Mouse (Mus musculus): Measurements from ENCODE around the gene Sumo2.
"Not testable (repeated sequence)": the region's sequence is repeated elsewhere in the genome, so short reads cannot be mapped to it uniquely, and the experiment has no call there.

Gene Sumo2

DNA sequence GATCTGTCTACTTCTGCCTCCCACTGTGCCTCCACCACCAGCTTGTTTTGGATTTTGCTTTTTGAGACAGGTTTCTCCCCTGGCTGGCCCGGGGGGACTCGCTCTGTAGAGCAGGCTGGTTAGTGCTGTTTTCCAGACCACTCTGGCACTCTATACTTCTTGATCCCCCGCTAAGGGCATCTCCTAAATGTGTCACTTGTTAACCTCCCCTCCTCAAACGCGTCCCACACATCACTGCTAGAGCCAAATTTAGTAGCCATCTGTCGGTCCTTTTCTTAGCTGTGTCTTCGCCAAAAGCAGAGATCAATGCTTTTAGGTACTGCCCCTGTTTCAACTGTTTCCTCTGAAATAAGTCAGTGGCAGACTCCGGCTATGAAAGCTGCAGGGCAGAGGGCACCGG, 17.4 kb downstream of the Sumo2 start:
- in situ Hi-C loops (cut with MboI) = no loop called here

DNA sequence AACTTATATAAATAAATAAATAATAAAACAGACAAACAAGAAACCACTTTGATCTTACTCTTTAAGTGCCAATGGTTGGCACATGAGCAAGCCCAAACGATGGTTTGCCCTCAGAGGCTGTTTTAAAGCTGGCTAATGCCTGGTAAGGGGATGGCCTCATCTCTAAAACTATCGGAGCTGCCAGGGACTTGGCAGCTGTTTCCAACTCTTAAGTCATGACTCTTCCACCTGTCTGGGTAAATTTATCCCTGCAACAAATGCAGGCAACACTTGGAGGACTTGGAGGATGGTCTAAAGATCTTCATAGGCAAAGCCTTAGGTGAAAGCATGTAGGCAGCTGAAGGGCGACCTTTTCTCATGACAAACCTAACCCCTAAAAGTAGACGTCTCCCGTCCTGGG, 19.1 kb downstream of the Sumo2 start:
- in situ Hi-C loops (cut with MboI) = no loop called here

DNA sequence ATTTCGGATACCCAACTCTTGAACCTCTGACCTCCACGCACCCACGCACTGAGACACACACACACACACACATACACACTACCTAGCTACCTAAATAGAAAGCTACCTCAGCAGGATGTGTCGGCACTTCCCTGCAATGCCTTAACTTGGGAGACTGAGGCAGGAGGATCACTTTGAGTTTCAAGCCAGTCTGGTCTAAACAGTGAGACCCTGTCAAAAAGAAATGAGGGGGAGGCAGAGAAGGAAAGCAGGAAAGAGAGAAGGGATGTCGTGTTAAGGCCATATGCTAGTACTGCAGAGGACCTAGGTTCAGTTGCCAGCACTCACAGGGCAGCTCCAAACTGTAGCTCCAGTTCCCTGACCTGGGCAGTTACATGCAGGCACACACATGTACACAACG, 21.1 kb downstream of the Sumo2 start:
- in situ Hi-C loops (cut with MboI) = no loop called here

DNA sequence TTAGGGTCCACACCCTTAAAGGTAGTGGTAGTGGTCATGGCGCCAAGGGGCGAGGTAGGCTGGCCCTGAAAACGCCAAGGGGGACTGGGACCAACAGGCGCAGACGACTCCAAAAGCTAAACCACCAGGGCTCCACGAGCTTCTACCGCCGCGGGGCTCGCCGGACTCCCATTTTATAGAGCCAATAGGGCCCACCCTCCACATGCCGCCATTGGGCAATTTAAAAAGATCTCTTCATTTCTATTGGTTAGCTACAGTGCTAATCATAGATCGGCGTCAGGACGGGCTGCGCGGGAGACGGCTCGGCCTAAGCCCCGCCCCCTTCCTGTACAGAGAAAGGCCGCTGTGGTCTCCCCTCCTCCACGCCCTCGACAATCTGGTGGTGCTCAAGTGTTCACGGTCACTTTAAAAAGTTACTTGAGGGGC, 21.8 kb downstream of the Sumo2 start, which contains the start of gene Jpt1:
Gene Jpt1 (minus strand): TSS at position 150 of the 426 bp plus-strand sequence.
- in situ Hi-C loops (cut with MboI) = no loop called here

DNA sequence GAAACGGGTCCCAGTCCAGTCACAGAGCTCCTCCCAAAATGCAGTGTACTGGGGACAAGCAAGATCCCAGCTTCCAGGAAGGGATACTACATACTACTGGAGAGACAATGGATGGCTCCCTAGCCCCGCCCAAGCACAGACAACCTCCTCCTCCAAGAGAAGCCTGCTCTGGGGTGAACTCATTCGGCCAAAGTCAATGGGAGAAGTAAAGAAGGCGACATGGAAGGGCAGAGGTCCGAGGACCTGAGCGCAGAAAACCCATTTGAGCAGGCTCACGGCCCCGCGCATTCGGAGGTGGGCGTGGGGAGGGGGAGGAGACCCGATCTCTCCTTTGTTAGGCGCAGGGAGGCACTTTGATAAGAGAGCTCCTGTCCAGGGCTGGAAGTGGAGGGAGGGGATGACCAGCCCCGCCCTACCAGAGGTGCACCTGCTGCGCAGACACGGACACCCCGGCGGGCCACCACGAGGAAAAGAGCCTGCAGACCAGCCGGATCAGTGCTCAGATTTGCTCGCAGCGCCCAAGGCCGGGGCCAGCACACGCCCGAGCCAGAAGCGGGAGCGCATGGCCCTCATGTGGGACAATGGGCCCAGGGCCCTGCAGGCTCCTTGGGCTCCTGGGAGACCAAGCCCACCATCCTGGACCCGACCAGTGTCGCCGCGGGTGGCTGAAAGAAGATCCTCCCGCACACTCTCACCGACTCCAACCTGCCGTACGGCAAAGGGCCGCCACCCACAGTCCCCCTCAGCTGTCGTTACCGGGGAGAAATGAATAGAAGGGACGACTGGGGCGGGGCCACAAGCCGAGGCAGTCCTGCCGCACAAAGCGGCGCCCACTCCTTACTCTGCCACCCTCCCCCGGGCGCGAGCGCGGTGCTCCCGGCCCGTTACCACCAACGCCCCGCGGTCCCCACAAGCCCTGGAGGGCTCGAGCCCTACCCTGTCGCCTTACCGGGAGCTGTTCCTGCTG, 22.5 kb downstream of the Sumo2 start:
- in situ Hi-C loops (cut with MboI) = no loop called here

DNA sequence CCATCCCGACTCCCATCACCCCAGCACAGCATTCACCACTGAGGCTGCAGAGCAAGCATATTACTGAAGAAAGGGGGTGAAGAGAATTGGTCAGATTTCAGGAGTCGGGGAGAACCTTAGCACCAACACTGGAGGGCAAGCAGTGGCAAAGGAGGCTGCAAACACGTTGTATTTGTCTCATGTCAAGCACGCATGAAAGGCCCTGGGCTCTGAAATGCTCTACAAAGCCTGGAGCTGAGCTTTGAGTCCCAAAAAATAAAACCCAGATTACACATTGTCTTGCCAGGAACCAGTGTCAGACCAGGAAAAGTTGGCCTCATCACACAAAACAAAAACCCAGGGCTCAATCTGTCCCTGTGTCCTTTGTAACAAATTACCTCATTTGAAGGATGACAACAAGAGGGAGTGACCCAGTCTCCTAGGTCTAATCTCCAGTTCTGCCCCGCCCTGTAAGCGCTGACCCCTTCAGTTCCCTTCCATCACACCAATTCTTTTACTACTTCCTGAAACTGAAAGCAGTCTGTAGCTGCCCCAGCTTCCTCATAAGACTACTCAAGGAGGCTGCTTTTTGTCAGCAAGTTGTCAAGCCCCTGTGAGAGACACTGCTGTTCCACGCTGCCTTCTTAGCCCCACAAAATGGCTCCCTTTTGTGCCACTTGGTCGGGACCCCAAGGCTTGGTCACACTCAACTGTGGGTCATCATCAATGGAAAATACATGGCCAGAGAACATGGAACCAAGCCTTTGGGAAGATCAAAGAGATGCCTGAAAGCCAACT, 23.5 kb downstream of the Sumo2 start:
- in situ Hi-C loops (cut with MboI) = no loop called here

DNA sequence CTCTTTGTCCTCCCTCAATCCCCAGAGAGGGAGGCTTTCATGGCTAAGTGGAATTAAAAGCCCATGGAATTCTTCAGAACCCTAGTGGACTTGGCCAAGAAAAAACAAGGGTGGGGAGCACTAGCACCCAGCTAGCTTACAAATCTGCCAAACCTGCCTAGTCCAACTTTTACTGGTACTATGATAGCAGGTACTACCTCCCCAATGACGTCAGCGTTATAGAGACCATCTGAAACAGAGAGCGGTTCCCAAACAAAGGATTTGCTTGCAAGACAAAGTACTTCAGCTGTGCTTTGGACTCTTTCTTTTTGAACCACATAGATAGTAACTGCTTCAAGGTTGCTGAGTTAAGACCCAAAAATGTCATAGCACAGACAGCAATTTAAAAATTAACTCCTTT, 24.1 kb downstream of the Sumo2 start:
- in situ Hi-C loops (cut with MboI) = no loop called here

DNA sequence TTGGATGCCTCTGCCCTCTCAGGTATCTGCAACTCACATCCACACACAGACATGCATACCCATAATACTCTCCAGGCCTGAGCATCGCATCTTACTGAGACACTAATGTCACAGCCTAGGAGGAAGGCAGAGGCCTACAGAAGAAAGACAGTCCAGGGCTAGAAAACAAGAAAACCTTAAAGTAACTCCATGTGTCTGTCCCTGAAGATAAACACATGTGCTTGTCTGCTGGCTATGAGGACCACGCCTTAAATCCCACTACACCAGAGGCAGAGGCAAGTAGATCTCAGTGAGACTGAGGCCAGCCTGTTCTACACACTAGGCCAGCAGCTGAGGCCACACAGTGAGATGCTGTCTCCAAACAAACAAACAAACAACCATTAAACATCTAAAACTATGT, 25.0 kb downstream of the Sumo2 start:
- in situ Hi-C loops (cut with MboI) = no loop called here

DNA sequence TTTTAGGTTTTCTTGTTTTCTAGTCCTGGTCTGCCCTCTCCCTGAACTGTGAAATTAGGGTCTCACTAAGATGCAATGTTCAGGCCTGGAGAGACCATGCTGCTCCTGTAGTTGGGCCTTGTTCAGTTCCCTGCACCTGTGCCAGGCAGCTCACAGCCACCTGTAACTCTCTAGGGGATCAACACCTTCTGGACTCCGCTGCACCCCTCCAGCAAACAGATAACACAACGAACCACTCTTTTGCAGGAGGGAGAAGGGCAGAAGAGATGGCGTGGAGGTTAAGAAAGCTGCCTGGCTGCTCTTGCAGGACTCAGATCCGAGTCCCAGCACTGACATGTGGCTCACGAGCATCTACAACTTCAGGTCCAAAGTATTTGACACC, 25.6 kb downstream of the Sumo2 start:
- in situ Hi-C loops (cut with MboI) = no loop called here

DNA sequence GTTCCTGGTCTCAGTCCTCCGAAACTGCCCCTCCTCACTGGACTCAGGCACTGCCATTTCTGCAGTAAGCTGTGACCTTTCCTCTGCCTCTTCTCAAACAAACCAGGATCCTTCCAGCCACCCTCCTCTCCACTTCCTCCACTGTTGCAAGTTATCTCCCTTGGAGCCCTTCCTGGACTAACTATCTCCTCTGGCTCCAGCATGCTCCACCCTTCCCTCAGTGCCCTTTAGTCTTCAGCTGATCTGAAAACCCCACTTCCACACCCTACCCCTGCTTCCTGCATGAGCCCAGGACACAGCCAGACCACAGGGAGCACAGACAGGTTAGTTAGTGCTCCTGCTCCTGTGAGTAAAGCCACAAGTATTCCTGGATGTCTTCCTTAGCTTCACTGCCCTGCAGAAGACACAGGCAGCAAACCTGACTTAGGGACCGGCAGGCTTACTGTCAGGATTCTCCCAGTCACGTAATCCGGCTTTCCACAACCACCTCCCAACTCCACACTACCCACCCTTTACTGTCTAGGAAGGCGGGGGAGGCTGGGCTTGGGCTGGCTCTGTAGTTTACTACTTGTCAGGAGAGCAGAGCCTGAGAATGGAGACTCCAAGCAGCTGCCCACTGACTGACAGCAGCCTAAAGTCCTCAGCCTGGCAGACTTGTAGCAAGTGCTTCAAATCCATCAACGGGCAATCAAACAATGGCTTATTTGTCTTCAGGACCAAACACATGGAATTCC, 26.1 kb downstream of the Sumo2 start:
- in situ Hi-C loops (cut with MboI) = no loop called here

DNA sequence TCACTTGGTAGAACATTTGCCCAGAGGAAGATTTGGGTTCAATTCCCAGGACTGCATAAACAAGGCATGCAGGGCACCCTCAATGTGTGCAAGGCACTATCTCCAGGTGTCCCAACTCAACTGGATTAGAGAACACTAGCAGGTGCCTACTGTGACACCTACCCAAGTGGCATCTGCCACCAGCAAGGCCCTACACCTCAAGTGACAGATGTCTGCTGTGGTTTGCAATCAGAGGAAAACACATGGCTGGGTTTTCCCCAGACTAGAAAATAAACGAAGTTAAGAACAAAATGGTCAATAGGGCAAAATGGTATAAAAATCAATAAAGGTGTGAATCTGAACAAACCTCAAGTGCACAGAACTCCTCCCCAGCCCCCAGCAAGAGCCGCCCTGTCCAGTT, 28.0 kb downstream of the Sumo2 start:
- in situ Hi-C loops (cut with MboI) = no loop called here

DNA sequence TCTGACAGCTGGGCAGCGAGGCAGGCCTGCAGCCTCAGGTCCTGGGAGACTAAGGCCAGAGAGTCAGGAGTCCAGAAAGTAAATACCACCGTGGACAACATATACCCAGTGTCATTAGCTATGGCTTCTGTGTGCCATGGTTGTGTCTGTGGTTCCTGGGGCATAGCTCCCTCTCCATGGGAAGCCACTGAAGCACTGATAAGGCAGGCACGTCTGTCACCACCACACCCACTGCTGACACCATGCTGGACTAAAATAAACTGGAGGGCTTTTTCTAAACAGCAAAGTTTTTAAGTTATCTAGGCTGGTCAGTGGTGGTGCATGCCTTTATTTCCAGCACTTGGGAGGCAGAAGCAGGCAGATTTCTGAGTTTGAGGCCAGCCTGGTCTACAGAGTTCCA, 29.5 kb downstream of the Sumo2 start:
- in situ Hi-C loops (cut with MboI) = no loop called here

DNA sequence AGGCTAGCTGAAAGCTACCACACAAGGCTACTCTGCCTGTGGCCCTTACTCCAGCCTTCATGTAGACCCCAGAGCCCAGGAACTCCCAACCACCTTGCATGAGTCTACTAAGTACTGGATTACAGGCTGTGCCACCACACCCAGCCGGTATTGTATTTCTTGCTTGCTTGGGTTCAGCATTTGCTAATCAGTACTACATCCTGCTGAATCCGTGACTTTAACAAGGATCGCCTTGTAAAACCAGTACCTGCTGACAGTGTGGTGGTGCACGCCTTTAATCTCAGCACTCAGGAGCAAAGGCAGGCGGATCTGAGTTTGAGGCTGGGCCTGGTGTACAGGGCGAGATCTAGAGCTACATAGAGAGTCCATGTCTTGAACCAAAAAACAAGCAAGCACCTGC, 33.4 kb downstream of the Sumo2 start:
- in situ Hi-C loops (cut with MboI) = no loop called here

DNA sequence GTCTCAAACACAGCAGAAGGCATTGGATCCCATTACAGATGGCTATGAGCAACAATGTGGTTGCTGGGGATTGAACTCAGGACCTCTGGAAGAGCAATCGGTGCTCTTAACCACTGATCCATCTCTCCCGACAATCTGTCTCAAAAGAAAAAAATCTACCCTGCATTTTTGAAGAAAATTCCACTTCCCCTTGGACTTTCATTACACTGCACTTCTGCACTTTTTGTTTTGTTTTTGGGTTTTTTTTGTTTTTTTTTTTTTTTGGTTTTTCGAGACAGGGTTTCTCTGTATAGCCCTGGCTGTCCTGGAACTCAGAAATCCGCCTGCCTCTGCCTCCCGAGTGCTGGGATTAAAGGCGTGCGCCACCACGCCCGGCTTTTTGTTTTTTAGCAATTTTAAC, 39.5 kb downstream of the Sumo2 start:
- in situ Hi-C loops (cut with MboI) = not testable (repeated sequence)

DNA sequence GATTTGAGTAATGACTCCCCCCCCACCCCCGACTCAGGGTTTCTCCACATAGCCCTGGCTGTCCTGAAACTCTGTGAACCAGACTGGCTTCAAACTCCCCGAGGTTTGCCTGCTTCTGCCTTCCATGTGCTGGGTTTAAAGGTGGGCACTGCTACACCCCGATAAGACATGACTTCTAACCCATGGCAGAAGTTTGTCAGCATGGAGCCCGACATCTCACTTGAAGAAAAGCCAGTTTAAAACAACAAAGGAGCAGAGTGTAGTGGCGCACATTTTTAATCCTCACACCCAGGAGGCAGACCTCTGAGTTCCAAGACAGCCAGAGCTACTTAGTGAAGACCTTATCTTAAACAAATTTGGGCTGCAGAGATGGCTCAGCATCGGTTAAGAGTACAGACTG, 43.7 kb downstream of the Sumo2 start:
- in situ Hi-C loops (cut with MboI) = no loop called here

DNA sequence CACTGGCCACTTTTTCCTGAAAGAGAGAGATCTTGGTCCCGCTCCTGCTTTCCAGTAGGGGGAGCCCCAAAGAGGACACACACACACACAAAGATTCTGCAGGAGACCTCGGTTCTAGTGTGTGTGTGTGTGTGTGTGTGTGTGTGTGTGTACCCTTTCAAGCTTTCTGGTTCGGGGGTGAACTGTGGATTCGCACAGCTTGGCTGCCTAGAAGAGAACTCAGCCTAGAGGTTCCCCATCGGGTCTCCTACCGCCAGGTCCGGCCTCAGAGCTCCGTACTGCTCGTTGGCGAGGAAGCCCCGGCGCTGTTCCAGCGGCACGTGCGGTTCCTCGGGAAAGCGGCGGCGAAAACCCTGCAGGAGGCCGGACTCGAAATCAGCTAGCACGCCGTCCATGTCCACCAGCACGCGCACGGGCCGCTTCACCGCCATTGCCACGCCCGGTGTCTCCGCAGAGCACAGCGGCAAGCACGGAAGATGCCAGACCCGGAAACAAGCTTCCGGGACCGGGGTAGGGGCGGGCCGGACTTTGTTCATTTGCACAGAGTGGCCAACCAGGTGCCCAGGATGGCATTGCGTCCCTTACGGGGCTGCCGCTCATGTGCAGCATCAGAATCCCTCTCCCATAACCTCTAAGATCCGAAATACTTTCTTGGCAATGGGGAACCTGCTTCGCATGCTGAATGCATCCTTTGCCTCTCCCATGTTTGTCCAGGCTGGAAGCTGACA, 44.6 kb downstream of the Sumo2 start, which contains the start of gene Nt5c:
Gene Nt5c (minus strand): TSS at position 507 of the 728 bp plus-strand sequence.
- in situ Hi-C loops (cut with MboI) = no loop called here

DNA sequence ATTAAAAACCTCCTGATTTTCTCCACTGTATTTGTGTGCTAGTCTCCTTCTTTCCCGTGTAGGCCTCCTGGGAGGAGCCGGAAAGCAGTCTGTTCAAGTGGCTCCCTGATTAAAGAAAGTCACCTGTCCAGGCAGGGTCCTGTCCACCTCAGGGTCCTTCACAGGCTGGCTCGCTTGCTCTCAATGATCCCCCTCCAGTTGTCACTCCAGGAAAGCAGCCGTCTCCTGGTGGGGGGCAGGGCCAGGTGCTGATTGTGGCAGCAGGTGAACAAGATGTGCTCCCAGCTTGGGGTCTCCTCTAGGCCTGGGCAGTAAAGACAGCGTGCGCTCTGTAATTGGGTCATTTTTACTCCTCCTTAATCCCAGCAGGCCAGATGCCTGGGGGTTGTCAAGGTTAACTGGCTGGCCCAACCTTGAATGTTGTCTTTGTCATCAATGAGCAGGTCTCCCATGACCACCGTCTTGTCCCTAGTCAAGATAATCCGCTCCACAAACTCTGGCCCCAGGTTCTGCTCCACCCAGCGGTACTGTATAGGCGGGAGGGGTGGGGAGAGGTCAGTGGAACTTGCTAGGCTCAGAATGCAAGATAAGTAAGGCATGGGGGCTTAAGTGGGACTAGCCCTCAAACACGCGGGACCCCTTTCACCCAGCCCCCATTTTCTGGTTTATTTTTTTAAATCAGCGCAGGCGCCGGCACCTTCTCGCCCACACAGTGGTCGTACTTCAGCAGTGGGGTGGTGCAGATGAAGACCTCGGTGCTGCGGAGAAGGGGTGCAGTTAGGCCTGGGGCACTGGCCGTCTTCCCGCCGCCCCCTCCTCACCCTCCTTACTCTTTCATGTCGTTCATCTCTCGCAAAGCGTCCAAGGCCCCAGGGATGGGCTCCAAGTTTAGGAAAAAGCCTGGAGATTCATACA, 45.4 kb downstream of the Sumo2 start:
- in situ Hi-C loops (cut with MboI) = no loop called here

DNA sequence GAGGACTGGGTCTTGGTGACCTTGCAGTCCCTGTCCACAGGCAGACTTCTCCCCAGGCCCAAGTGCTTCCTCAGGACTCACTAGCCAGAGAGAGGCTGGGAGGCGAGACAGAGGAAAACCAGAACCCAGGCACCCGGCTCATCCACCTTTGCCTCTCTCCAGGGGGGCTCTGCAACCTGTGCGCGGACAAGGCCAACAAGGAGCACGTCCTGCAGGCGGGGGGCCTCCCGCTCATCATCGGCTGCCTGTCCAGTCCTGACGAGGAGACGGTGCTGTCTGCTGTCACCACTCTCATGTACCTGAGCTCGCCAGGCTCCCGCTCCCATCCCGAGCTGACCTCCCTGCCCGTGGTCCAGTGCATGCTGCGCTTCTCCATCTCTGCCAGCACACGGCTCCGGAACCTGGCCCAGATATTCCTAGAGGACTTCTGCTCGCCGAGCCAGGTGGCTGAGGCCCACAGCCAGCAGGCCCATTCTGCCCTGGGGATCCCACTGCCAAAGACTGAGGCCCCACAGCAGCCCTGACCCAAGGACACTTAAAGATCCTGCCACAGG, 47.4 kb downstream of the Sumo2 start:
- in situ Hi-C loops (cut with MboI) = loop anchor here (10.0 kb wide), 2 partner anchors 226 to 326 kb away; partner anchors contain the start of genes Caskin2 and Tsen54

DNA sequence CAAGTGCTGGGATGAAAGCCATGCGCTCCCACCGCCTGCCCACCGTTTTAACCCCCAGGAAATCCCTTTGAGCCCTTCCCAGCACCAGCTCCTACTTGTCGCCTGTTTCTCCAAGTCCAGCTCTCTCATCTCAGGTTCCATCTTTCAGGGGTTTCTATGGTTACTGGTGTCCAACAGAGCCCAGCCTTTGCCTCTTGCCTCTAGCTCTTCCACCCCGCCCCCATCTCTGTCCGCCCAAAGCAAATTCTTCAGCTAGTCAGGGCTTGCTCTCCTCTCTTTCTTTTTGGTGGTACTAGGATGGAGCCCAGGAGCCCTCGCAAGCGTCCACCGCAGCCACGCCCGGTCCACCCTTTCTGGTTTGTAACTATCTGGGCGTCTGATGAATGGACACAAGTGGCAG, 50.9 kb downstream of the Sumo2 start:
- in situ Hi-C loops (cut with MboI) = loop anchor here (10.0 kb wide), 2 partner anchors 230 to 330 kb away; partner anchors contain the start of genes Caskin2 and Tsen54

DNA sequence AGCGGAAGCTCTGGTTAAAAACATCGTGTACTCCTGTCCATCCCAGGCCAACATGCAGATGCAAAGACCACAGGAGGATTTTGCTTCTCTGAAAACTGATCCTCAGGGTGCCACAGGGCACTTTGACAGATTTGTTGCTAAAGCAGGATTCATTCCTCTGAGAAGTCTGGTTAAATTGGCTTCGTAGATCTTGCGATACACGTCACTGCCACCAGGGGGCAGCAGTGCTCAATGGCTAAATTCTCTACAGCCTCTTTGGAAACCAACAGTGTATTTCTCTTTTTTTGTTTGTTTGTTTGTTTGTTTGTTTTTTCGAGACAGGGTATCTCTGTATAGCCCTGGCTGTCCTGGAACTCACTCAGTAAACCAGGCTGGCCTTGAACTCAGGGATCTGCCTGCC, 52.4 kb downstream of the Sumo2 start:
- in situ Hi-C loops (cut with MboI) = loop anchor here (10.0 kb wide), 2 partner anchors 231 to 331 kb away; partner anchors contain the start of genes Caskin2 and Tsen54

Data from mature B cell (primary cell).